Mouse (Mus musculus): ENCODE measurements around the gene B3gnt3.

Gene B3gnt3

GRCm38 (mm10) chr8:71678216-71678615 lies 23.4 kb downstream of the B3gnt3 start:
- peak in 1 of 2 experiments; percentile 28 for DNase-seq (ENCODE audit: low spot score in 2 of 2)

- no peak for DNase-seq (ENCODE audit: low spot score in 2 of 2)
These were observed 24.0 kb downstream of the B3gnt3 start for GRCm38 (mm10) chr8:71677555-71677954.

- no peak for DNase-seq (ENCODE audit: low spot score in 2 of 2)
These were observed 24.8 kb downstream of the B3gnt3 start for GRCm38 (mm10) chr8:71676803-71677202.

- DNase-seq (ENCODE audit: low spot score in 2 of 2): no peak
These were observed 25.4 kb downstream of the B3gnt3 start, which contains the start of gene Jak3 for GRCm38 (mm10) chr8:71676020-71676741. Gene Jak3 (plus strand): TSS chr8:71676296.

GRCm38 (mm10) chr8:71675456-71676019 lies 26.1 kb downstream of the B3gnt3 start:
- DNase-seq (ENCODE audit: low spot score in 2 of 2): no peak

- DNase-seq (ENCODE audit: low spot score in 2 of 2): no peak
These were observed 27.5 kb downstream of the B3gnt3 start for GRCm38 (mm10) chr8:71674071-71674470.

GRCm38 (mm10) chr8:71672168-71672735 lies 29.3 kb downstream of the B3gnt3 start:
- DNase-seq (ENCODE audit: low spot score in 2 of 2): no peak

- peak; percentile 95 for DNase-seq (ENCODE audit: low spot score in 2 of 2)
These were observed 30.0 kb downstream of the B3gnt3 start, which contains the start of gene Unc13a for GRCm38 (mm10) chr8:71671549-71671965. Gene Unc13a (minus strand): TSS chr8:71671757.

GRCm38 (mm10) chr8:71670621-71671548 lies 30.7 kb downstream of the B3gnt3 start:
- peak; percentile 88 to 89 for DNase-seq (ENCODE audit: low spot score in 2 of 2)

- no peak for DNase-seq (ENCODE audit: low spot score in 2 of 2)
These were observed 31.4 kb downstream of the B3gnt3 start for GRCm38 (mm10) chr8:71670198-71670597.

- peak in 1 of 2 experiments; percentile 63 for DNase-seq (ENCODE audit: low spot score in 2 of 2)
These were observed 33.2 kb downstream of the B3gnt3 start for GRCm38 (mm10) chr8:71668220-71668975.

GRCm38 (mm10) chr8:71667256-71667655 lies 34.3 kb downstream of the B3gnt3 start:
- peak; percentile 27 to 31 for DNase-seq (ENCODE audit: low spot score in 2 of 2)

GRCm38 (mm10) chr8:71666855-71667254 lies 34.7 kb downstream of the B3gnt3 start:
- peak in 1 of 2 experiments; percentile 19 for DNase-seq (ENCODE audit: low spot score in 2 of 2)

GRCm38 (mm10) chr8:71665331-71666130 lies 36.1 kb downstream of the B3gnt3 start:
- peak in 1 of 2 experiments; percentile 73 for DNase-seq (ENCODE audit: low spot score in 2 of 2)

GRCm38 (mm10) chr8:71660325-71661120 lies 41.1 kb downstream of the B3gnt3 start:
- peak; percentile 89 to 92 for DNase-seq (ENCODE audit: low spot score in 2 of 2)

- DNase-seq (ENCODE audit: low spot score in 2 of 2): peak in 1 of 2 experiments; percentile 29
These were observed 41.8 kb downstream of the B3gnt3 start for GRCm38 (mm10) chr8:71659751-71660150.

- DNase-seq (ENCODE audit: low spot score in 2 of 2): peak; percentile 28 to 29
These were observed 43.0 kb downstream of the B3gnt3 start for GRCm38 (mm10) chr8:71658515-71659049.

GRCm38 (mm10) chr8:71657816-71658215 lies 43.8 kb downstream of the B3gnt3 start:
- peak; percentile 27 to 32 for DNase-seq (ENCODE audit: low spot score in 2 of 2)

GRCm38 (mm10) chr8:71654600-71654999 lies 47.0 kb downstream of the B3gnt3 start:
- peak; percentile 30 to 33 for DNase-seq (ENCODE audit: low spot score in 2 of 2)

Data from right cerebral cortex, postnatal 10 days (tissue).